Mouse (Mus musculus) kidney, adult 2 months (tissue): ENCODE data around the gene Carmil3.

Experiments used
- CTCF ChIP-seq: fragments of 200-500 bp; conservative IDR thresholded peaks from 2 replicates; pipeline ENCODE4 v1.5.1; 2011; ENCODE audit warnings: low read depth, mild to moderate bottlenecking, control low read depth, low read length, moderate library complexity, mixed read lengths; ENCODE audit not compliant: insufficient read depth, insufficient read length
- POLR2A ChIP-seq: fragments of 200-500 bp; IDR thresholded peaks from one replicate; pipeline ENCODE4 v1.6.1; 2011; ENCODE audit warnings: low read depth, low read length, control low read depth

DNA sequence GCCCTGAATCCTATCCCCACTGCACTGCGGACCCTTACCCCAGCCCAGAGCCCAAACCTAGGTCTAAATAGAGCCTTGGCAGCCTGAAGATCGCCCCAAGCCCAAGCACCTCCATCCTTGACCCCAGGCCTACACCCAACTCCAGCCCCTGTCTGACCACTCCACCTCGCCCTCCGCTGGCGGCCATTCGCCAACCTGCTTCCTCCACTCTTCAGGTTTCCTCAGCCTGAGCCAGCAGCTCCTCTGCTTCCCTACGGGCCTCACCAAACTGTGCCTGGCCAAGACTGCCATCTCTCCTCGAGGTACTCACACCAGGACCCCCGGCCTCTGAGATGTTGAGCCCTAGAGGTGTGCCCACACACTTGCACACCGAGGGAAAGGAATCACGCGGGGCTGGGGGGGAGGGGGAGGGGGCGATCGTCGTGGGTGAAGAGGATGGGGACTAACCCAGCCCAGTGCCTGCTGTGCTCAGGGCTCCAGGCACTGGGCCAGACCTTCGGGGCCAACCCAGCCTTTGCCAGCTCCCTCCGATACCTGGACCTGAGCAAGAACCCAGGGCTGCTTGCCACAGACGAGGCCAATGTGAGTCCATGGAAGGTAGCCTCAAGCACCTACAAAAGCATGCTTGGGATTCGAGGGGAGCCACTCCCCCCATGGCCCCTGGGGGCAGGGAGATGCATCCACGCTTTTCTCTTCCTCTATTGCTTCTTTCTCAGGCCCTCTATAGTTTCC is 5.2 kb downstream of the Carmil3 start:
- TF ChIP-seq CTCF (no peak), POLR2A (no peak)
